Mouse (Mus musculus): ENCODE data around the gene Morn1. TPM values are rescaled to one million over a fixed set of nuclear protein-coding genes. Genes with fewer than 3 reads are reported as not detected.

Gene Morn1
- polyA plus RNA-seq, 1 experiment: 44.0 TPM

GRCm38 (mm10) chr4:155139281-155140045, 53.1 kb downstream of the Morn1 start:
- H3K27me3 ChIP-seq (ENCODE audit: control insufficient read depth, insufficient read depth, low read length): no peaks in the 10 kb centered on the region
- no peak for TF ChIP-seq CTCF (IDR thresholded peaks at IDR 0.05; ENCODE audit: control insufficient read depth, insufficient read depth, insufficient replicate concordance, low read depth, low read length)
- no peak for TF ChIP-seq POLR2A (IDR thresholded peaks at IDR 0.05; ENCODE audit: control insufficient read depth, low read depth, low read length)
- no peaks in the 10 kb centered on the region for H3K36me3 ChIP-seq (ENCODE audit: control insufficient read depth, insufficient read depth, low read length)
- no peaks in the 10 kb centered on the region; the same call in 1 of the 2 replicates for H3K4me1 ChIP-seq (ENCODE audit: control insufficient read depth, insufficient read depth, low read length)
- H3K4me3 ChIP-seq (ENCODE audit: control insufficient read depth, low read depth, low read length): no peak overlapping the region
- no peak overlapping the region for H3K27ac ChIP-seq (ENCODE audit: control insufficient read depth, insufficient read depth, low read depth, low read length)

GRCm38 (mm10) chr4:155140150-155140549, 53.8 kb downstream of the Morn1 start:
- H3K27ac ChIP-seq (ENCODE audit: control insufficient read depth, insufficient read depth, low read depth, low read length): no peak overlapping the region; the same call in 1 of the 2 replicates
- H3K4me3 ChIP-seq (ENCODE audit: control insufficient read depth, low read depth, low read length): no peak overlapping the region
- H3K4me1 ChIP-seq (ENCODE audit: control insufficient read depth, insufficient read depth, low read length): no peaks in the 10 kb centered on the region; the same call in 1 of the 2 replicates

GRCm38 (mm10) chr4:155140795-155141265, 54.5 kb downstream of the Morn1 start:
- H3K4me1 ChIP-seq (ENCODE audit: control insufficient read depth, insufficient read depth, low read length): no peaks in the 10 kb centered on the region; the same call in 1 of the 2 replicates
- no peak for TF ChIP-seq CTCF (IDR thresholded peaks at IDR 0.05; ENCODE audit: control insufficient read depth, insufficient read depth, insufficient replicate concordance, low read depth, low read length)
- TF ChIP-seq POLR2A (IDR thresholded peaks at IDR 0.05; ENCODE audit: control insufficient read depth, low read depth, low read length): no peak
- H3K27ac ChIP-seq (ENCODE audit: control insufficient read depth, insufficient read depth, low read depth, low read length): no peak overlapping the region
- H3K36me3 ChIP-seq (ENCODE audit: control insufficient read depth, insufficient read depth, low read length): no peaks in the 10 kb centered on the region
- H3K27me3 ChIP-seq (ENCODE audit: control insufficient read depth, insufficient read depth, low read length): no peaks in the 10 kb centered on the region
- H3K4me3 ChIP-seq (ENCODE audit: control insufficient read depth, low read depth, low read length): no peak overlapping the region

More at GRCm38 (mm10) chr4:155140150-155140549, 53.8 kb downstream of the Morn1 start:
- no peaks in the 10 kb centered on the region for H3K27me3 ChIP-seq (ENCODE audit: control insufficient read depth, insufficient read depth, low read length)
- no peaks in the 10 kb centered on the region for H3K36me3 ChIP-seq (ENCODE audit: control insufficient read depth, insufficient read depth, low read length)
- TF ChIP-seq CTCF (IDR thresholded peaks at IDR 0.05; ENCODE audit: control insufficient read depth, insufficient read depth, insufficient replicate concordance, low read depth, low read length): no peak
- TF ChIP-seq POLR2A (IDR thresholded peaks at IDR 0.05; ENCODE audit: control insufficient read depth, low read depth, low read length): no peak

GRCm38 (mm10) chr4:155142836-155143235, 56.5 kb downstream of the Morn1 start:
- Histone ChIP-seq H3K27me3 (ENCODE audit: control insufficient read depth, insufficient read depth, low read length) (no peaks in the 10 kb centered on the region), H3K4me3 (ENCODE audit: control insufficient read depth, low read depth, low read length) (no peak overlapping the region), H3K27ac (ENCODE audit: control insufficient read depth, insufficient read depth, low read depth, low read length) (no peak overlapping the region; the same call in 1 of the 2 replicates), H3K4me1 (ENCODE audit: control insufficient read depth, insufficient read depth, low read length) (no peaks in the 10 kb centered on the region; the same call in 1 of the 2 replicates), H3K36me3 (ENCODE audit: control insufficient read depth, insufficient read depth, low read length) (no peaks in the 10 kb centered on the region)
- TF ChIP-seq POLR2A (IDR thresholded peaks at IDR 0.05; ENCODE audit: control insufficient read depth, low read depth, low read length) (no peak), CTCF (IDR thresholded peaks at IDR 0.05; ENCODE audit: control insufficient read depth, insufficient read depth, insufficient replicate concordance, low read depth, low read length) (no peak)

- Histone ChIP-seq H3K27ac (ENCODE audit: control insufficient read depth, insufficient read depth, low read depth, low read length) (peak overlapping the region; percentile 51), H3K27me3 (ENCODE audit: control insufficient read depth, insufficient read depth, low read length) (no peaks in the 10 kb centered on the region), H3K36me3 (ENCODE audit: control insufficient read depth, insufficient read depth, low read length) (no peaks in the 10 kb centered on the region), H3K4me1 (ENCODE audit: control insufficient read depth, insufficient read depth, low read length) (no peaks in the 10 kb centered on the region; the same call in 1 of the 2 replicates), H3K4me3 (ENCODE audit: control insufficient read depth, low read depth, low read length) (no peak overlapping the region)
- TF ChIP-seq CTCF (IDR thresholded peaks at IDR 0.05; ENCODE audit: control insufficient read depth, insufficient read depth, insufficient replicate concordance, low read depth, low read length) (no peak), POLR2A (IDR thresholded peaks at IDR 0.05; ENCODE audit: control insufficient read depth, low read depth, low read length) (no peak)
Measured at GRCm38 (mm10) chr4:155143411-155143810, 57.0 kb downstream of the Morn1 start.

GRCm38 (mm10) chr4:155143871-155144502, 57.6 kb downstream of the Morn1 start:
- Histone ChIP-seq H3K27ac (ENCODE audit: control insufficient read depth, insufficient read depth, low read depth, low read length) (peak overlapping the region; percentile 75), H3K4me3 (ENCODE audit: control insufficient read depth, low read depth, low read length) (no peak overlapping the region), H3K36me3 (ENCODE audit: control insufficient read depth, insufficient read depth, low read length) (no peaks in the 10 kb centered on the region), H3K27me3 (ENCODE audit: control insufficient read depth, insufficient read depth, low read length) (no peaks in the 10 kb centered on the region), H3K4me1 (ENCODE audit: control insufficient read depth, insufficient read depth, low read length) (no peaks in the 10 kb centered on the region; the same call in 1 of the 2 replicates)
- TF ChIP-seq POLR2A (IDR thresholded peaks at IDR 0.05; ENCODE audit: control insufficient read depth, low read depth, low read length) (peak; percentile 41; the same call in 1 of the 2 replicates), CTCF (IDR thresholded peaks at IDR 0.05; ENCODE audit: control insufficient read depth, insufficient read depth, insufficient replicate concordance, low read depth, low read length) (no peak)

- Histone ChIP-seq H3K27ac (ENCODE audit: control insufficient read depth, insufficient read depth, low read depth, low read length) (no peak overlapping the region), H3K4me1 (ENCODE audit: control insufficient read depth, insufficient read depth, low read length) (peaks cover 4% of the 10 kb centered on the region; the same call in 1 of the 2 replicates), H3K36me3 (ENCODE audit: control insufficient read depth, insufficient read depth, low read length) (no peaks in the 10 kb centered on the region)
Measured at GRCm38 (mm10) chr4:155144548-155145180, 58.3 kb downstream of the Morn1 start.

More at GRCm38 (mm10) chr4:155144548-155145180, 58.3 kb downstream of the Morn1 start:
- TF ChIP-seq POLR2A (IDR thresholded peaks at IDR 0.05; ENCODE audit: control insufficient read depth, low read depth, low read length): no peak
- TF ChIP-seq CTCF (IDR thresholded peaks at IDR 0.05; ENCODE audit: control insufficient read depth, insufficient read depth, insufficient replicate concordance, low read depth, low read length): no peak
- Histone ChIP-seq H3K4me3 (ENCODE audit: control insufficient read depth, low read depth, low read length) (no peak overlapping the region), H3K27me3 (ENCODE audit: control insufficient read depth, insufficient read depth, low read length) (no peaks in the 10 kb centered on the region)
